Mouse (Mus musculus): ENCODE data around the gene Kcnj12.

DNA sequence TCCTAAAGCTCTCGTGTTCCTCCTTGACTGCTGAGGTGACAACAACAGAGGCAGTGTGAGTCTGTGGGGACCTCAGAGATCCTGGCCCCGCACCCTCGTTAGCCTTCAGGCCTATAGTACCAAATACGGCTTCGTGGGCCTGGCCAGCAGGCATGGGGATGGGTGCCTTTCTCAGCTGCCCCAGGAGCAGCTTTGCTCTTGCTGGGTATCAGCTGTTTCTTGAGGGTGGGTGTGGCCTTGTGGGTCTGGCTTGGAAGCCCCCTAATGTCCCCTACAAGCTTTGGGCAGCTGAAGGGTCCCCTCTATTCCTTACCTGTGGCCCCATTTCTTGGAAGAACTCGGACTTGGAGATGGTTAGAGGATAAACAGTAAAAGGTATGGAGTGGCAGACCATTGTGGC is 4.0 kb downstream of the Kcnj12 start:
- TF ChIP-seq POLR2A (IDR thresholded peaks at IDR 0.05; ENCODE audit: insufficient read depth, low read length) (no peak), CTCF (IDR thresholded peaks at IDR 0.05; ENCODE audit: low read depth, low read length) (no peak), EP300 (IDR thresholded peaks at IDR 0.05; ENCODE audit: insufficient read depth, low read depth, low read length) (no peak)

Data from ES-Bruce4 (cell line).